Mouse (Mus musculus): ENCODE results near the gene Kdm5a. TPM values are rescaled to one million over a fixed set of nuclear protein-coding genes. Genes with fewer than 3 reads are reported as not detected.

Gene Kdm5a
- polyA plus RNA-seq, 1 experiment from 2014 or later = 40.7 TPM

Other genes with a start within 250 kb of the Kdm5a start
- 0.26 and 0.34 TPM in 2 replicates for gene D330020A13Rik, start 69.8 kb upstream of the Kdm5a start, polyA plus RNA-seq (2014; fragmentation: Nextera tagmentation; extraction: Ambion mirVana)
- 0.17 and 0.19 TPM in 2 replicates for gene B4galnt3, start 69.6 kb upstream of the Kdm5a start, polyA plus RNA-seq (2014; fragmentation: Nextera tagmentation; extraction: Ambion mirVana)
- 20.1 and 20.9 TPM in 2 replicates for gene Ccdc77, start 250 bp downstream of the Kdm5a start, polyA plus RNA-seq (2014; fragmentation: Nextera tagmentation; extraction: Ambion mirVana)
- gene Il17ra, start 99.1 kb downstream of the Kdm5a start, polyA plus RNA-seq (2014; fragmentation: Nextera tagmentation; extraction: Ambion mirVana) = 1.9 and 4.2 TPM in 2 replicates
- gene Tmem121b, start 129.7 kb downstream of the Kdm5a start, polyA plus RNA-seq (2014; fragmentation: Nextera tagmentation; extraction: Ambion mirVana) = 0.04 and 0.09 TPM in 2 replicates
- 13.2 and 17.5 TPM in 2 replicates for gene Hdhd5, start 167.2 kb downstream of the Kdm5a start, polyA plus RNA-seq (2014; fragmentation: Nextera tagmentation; extraction: Ambion mirVana)

Measured in heart, embryonic 11.5 days (tissue).